Mouse (Mus musculus) forebrain, embryonic 14.5 days (tissue): ENCODE results near the gene Foxp2. TPM values are rescaled to one million over a fixed set of nuclear protein-coding genes. Genes with fewer than 3 reads are reported as not detected.

Experiments used
- ATAC-seq: fragments of 200-750 bp; cut with Nextera tagmentation; 2 replicates; pipeline ENCODE4 v1.8.0; 2017; ENCODE audit warnings: mild to moderate bottlenecking, moderate library complexity
- DNase-seq: peaks from one replicate; pipeline ENCODE4 v3.0.0-alpha.2; 2015; ENCODE audit warnings: low spot score
- H3K27ac ChIP-seq: fragments of 300-500 bp; sonication (generic); 2 replicates; pipeline ENCODE4 v1.5.1; 2014; ENCODE audit warnings: low read depth, mild to moderate bottlenecking, control low read depth, low read length, moderate library complexity
- H3K27me3 ChIP-seq: fragments of 300-500 bp; sonication (generic); replicated peaks from 2 replicates; pipeline ENCODE4 v1.6.1; 2014; ENCODE audit warnings: low read length, control low read depth, mixed read lengths; ENCODE audit not compliant: control insufficient read depth, insufficient read depth
- H3K36me3 ChIP-seq: fragments of 300-500 bp; sonication (generic); 2 replicates; pipeline ENCODE4 v1.6.1; 2014; ENCODE audit warnings: low read length, control low read depth; ENCODE audit not compliant: control insufficient read depth, insufficient read depth
- H3K4me1 ChIP-seq: fragments of 300-500 bp; sonication (generic); 2 replicates; pipeline ENCODE4 v1.6.1; 2014; ENCODE audit warnings: antibody characterized with exemption, low read length, control low read depth; ENCODE audit not compliant: control insufficient read depth, insufficient read depth
- H3K4me2 ChIP-seq: fragments of 300-500 bp; sonication (generic); 2 replicates; pipeline ENCODE4 v1.6.1; 2014; ENCODE audit warnings: mild to moderate bottlenecking, control low read depth, low read length
- H3K4me3 ChIP-seq: fragments of 300-500 bp; sonication (generic); 2 replicates; pipeline ENCODE4 v1.5.1; 2014; ENCODE audit warnings: low read depth, low read length, control low read depth
- H3K9ac ChIP-seq: fragments of 300-500 bp; sonication (generic); 2 replicates; pipeline ENCODE4 v1.6.1; 2014; ENCODE audit warnings: mild to moderate bottlenecking, low read length, control low read depth, moderate library complexity
- H3K9me3 ChIP-seq: fragments of 300-500 bp; sonication (generic); replicated peaks from 2 replicates; pipeline ENCODE4 v1.6.1; 2016; ENCODE audit warnings: low read length, control low read depth, mixed read lengths; ENCODE audit not compliant: control insufficient read depth
- WGBS: fragments of 180-500 bp; shearing (Covaris S2); extraction: QIAGEN DNeasy Blood & Tissue Kit; methylation state at CpG from one replicate; pipeline ENCODE4 v1.1.7; 2014; 5-methylcytosine and 5-hydroxymethylcytosine counted together
- polyA plus RNA-seq: library from polyadenylated mRNA; unstranded; fragments of >200 nt; fragmentation: Nextera tagmentation; extraction: Ambion mirVana; gene quantifications from 2 replicates; pipeline ENCODE4 v1.2.1, GENCODE M21; 2014

The Foxp2 gene
- polyA plus RNA-seq, 1 experiment from 2014 or later, result 26.3 TPM

DNA sequence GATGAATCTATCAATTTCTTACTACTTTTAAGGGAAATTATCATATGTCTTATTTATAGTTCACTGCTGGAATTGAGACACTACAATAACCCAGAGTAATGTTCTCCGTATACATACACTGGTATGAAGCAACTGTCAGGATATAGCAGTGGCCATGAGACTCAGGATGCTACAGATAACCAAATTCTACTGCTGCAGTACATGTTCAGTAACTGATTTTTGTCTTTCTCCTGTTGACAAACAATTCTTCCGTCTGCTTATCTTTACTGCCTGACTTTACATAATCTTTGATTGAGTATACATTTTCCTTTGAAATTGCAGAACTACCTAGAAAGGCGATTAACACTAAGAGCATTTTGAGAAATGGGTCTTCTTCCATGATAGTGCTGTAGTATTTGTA is 127.3 kb downstream of the Foxp2 start:
- 93% methylated on average over 3 of the region's 3 CpGs for WGBS
- no peaks in the 10 kb centered on the region for H3K27me3 ChIP-seq
- ATAC-seq (no peak), DNase-seq (no peak)
- no peaks in the 10 kb centered on the region for H3K36me3 ChIP-seq
- H3K4me2 ChIP-seq, result no peak overlapping the region
- H3K9ac ChIP-seq, result no peak overlapping the region
- no peaks in the 10 kb centered on the region for H3K9me3 ChIP-seq
- H3K4me3 ChIP-seq, result no peak overlapping the region
- no peaks in the 10 kb centered on the region for H3K4me1 ChIP-seq
- no peak overlapping the region for H3K27ac ChIP-seq

DNA sequence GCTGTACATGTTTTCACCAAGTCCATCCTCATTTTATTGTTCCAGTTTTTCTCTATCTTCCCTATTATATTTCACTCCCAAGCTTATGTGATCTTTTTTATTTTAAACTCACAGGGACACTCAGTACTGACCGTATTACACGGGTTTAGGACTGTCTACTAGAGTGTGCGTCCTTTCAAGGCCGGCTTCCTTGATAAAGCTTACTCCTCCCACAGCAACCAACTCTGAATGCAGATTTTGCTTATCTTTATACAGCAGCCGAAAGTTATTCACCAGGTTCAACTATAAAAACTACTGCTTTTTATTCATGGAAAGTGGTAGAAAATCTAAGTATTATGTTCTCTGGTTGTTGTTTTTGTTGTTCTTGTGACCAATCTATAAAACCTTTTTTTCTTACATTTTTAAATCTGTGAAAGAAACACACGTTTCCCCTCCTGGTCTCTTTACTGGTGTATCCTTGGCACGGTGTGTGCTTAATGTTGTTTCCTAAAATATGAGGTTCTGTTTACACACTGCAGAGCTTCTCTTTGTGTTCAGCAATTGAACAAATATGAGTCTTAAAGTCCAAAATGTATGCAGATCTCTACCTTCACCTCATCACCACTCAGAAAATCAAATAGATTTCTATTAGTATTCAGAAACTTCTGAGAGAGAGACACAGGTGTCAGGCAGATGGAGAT is 128.4 kb downstream of the Foxp2 start:
- 85% methylated on average over 7 of the region's 7 CpGs for WGBS

DNA sequence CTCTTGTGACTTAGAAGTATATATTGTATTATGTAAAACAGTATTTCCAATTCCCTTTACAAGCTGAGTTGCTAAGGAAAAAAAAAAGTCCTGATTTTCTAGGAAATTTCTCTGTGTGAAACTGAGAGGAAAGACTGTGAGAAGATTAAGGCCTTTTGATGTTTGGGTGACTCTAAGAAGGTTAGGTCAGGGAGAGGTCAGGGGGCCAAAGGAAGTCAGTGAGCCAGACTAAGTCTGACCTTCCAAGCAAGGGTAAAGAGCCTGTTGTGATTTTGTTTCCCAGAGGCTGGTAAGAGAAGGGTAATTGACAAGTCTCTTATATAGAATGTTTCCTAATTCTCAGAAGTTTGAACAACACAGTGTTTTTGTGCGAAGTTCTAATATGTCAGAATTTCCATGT is 162.1 kb downstream of the Foxp2 start:
- H3K9me3 ChIP-seq, result no peaks in the 10 kb centered on the region
- 16% methylated on average over 1 of the region's 1 CpGs for WGBS

More for the DNA sequence above, 128.4 kb downstream of the Foxp2 start:
- DNase-seq (no peak), ATAC-seq (no peak)
- Histone ChIP-seq H3K27ac (no peak overlapping the region), H3K9ac (no peak overlapping the region), H3K9me3 (no peaks in the 10 kb centered on the region), H3K4me3 (no peak overlapping the region), H3K27me3 (no peaks in the 10 kb centered on the region), H3K4me2 (no peak overlapping the region), H3K4me1 (no peaks in the 10 kb centered on the region), H3K36me3 (no peaks in the 10 kb centered on the region)

DNA sequence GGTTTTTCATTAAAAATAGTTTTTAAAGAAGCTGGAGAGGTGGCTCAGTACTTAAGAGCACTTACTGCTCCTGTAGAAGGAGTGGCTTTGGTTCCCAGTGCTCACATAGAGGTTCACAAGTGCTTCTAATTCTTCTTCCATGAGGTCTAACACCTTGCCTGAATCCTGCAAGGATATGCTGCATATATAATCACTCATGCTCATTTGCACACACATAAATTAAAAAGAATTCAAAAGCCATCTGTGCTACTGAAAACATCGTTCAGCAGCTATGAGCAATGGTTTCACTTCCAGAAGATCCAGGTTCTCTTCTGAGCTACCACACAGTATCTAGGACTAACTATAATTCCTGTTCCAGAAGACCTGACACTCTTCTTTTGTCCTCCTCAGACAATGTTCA is 200.4 kb downstream of the Foxp2 start:
- Histone ChIP-seq H3K27me3 (no peaks in the 10 kb centered on the region), H3K27ac (no peak overlapping the region), H3K4me3 (no peak overlapping the region), H3K9ac (no peak overlapping the region), H3K36me3 (no peaks in the 10 kb centered on the region), H3K4me2 (no peak overlapping the region), H3K9me3 (no peaks in the 10 kb centered on the region), H3K4me1 (no peaks in the 10 kb centered on the region)
- peak; percentile 23; the same call in 1 of the 2 replicates for ATAC-seq
- 59% methylated on average over 1 of the region's 1 CpGs for WGBS
- DNase-seq, result peak; percentile 45

More for the DNA sequence above, 162.1 kb downstream of the Foxp2 start:
- Histone ChIP-seq H3K27me3 (no peaks in the 10 kb centered on the region), H3K4me1 (no peaks in the 10 kb centered on the region), H3K4me3 (no peak overlapping the region), H3K27ac (no peak overlapping the region), H3K36me3 (no peaks in the 10 kb centered on the region), H3K9ac (no peak overlapping the region), H3K4me2 (no peak overlapping the region)
- no peak for DNase-seq
- no peak for ATAC-seq

DNA sequence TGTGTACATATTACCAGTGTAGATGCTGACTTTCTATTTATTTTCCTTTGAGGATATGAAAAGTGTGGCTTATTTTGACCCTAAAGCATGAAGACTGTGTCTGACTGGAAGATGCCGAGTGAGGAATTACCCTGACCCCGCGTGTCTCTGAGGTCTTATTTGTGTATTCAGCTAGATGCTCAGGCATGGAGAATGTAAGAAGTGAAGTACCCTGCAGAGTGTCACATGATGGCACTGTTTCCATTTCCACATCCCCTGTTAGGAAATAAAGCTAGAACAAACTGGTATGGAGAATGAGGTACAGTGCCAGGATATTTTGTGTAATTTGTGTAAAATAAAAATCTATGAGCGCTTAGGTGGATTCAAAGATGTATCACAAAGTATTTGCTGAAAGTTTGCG is 219.8 kb downstream of the Foxp2 start:
- no peak overlapping the region for H3K4me3 ChIP-seq
- peak; percentile 66 for DNase-seq

DNA sequence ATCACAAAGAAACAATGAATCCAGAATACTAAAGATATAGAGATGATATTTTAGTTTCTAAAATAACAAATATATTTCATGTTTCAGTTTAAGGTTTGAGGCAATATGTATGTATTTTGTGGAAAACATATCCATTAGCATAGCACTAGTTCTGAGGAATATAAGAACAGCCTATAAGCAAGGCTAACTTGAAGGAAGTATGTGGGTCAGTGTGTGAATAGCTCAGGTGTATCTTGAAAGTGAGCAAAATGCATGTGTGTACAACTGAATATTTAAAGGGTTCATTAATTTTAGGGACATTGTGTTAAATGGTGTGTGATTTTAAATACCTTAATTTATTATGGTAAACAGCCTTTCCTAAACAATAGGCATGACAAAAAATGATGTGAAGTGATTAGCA is 220.2 kb downstream of the Foxp2 start:
- H3K4me2 ChIP-seq, result no peak overlapping the region
- H3K27me3 ChIP-seq, result no peaks in the 10 kb centered on the region
- H3K36me3 ChIP-seq, result no peaks in the 10 kb centered on the region
- H3K4me1 ChIP-seq, result no peaks in the 10 kb centered on the region
- DNase-seq, result no peak
- ATAC-seq, result no peak
- H3K27ac ChIP-seq, result no peak overlapping the region
- no peak overlapping the region for H3K4me3 ChIP-seq
- H3K9ac ChIP-seq, result no peak overlapping the region
- no peaks in the 10 kb centered on the region for H3K9me3 ChIP-seq

More for the DNA sequence above, 219.8 kb downstream of the Foxp2 start:
- Histone ChIP-seq H3K27ac (no peak overlapping the region), H3K4me2 (no peak overlapping the region), H3K27me3 (no peaks in the 10 kb centered on the region), H3K9ac (no peak overlapping the region), H3K9me3 (no peaks in the 10 kb centered on the region), H3K4me1 (no peaks in the 10 kb centered on the region), H3K36me3 (no peaks in the 10 kb centered on the region)
- WGBS, result 75% methylated on average over 5 of the region's 5 CpGs
- ATAC-seq, result peak; percentile 78

DNA sequence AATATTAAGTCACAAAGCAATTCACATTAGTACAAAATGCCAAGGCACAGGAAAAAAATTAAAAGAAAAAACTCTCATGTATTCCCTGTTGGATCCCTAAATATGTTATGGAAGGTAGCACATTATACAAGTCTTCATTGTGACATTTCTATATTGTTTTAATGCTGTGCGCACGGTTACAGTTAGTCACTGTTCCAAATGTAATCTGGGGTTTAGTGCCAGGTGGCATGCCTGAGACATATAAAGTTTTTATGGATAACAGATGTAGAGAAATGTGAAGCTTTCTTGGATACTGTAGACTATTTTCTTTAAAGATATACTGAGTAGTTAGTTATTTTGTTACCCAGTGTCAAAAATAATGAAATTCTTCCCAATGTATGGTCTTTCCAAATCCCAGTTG is 229.0 kb downstream of the Foxp2 start:
- Histone ChIP-seq H3K27me3 (no peaks in the 10 kb centered on the region), H3K4me3 (no peak overlapping the region), H3K36me3 (no peaks in the 10 kb centered on the region), H3K4me2 (no peak overlapping the region), H3K9ac (no peak overlapping the region), H3K4me1 (no peaks in the 10 kb centered on the region), H3K27ac (no peak overlapping the region), H3K9me3 (no peaks in the 10 kb centered on the region)
- DNase-seq, result no peak
- 86% methylated on average over 2 of the region's 2 CpGs for WGBS
- no peak for ATAC-seq

DNA sequence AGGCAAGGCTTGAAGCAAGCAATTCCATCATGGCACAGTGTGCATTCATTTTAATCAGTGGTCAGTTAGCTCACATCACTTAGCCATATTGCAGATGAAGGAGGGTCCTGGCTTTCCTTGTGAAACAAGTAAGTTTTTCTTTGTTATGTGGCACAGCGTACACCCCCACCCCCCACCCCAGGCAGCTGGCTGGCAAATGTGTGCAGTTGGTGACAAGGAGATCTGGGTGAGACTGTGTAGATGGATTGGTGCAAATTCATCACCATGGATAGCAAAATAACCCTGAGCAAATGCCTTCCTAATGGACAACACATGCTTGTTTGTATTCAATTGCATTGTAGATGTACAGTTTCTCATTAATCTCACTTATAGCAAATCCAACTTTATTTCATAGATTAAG is 240.9 kb downstream of the Foxp2 start:
- Histone ChIP-seq H3K4me2 (no peak overlapping the region), H3K9me3 (no peaks in the 10 kb centered on the region), H3K9ac (no peak overlapping the region), H3K27ac (no peak overlapping the region), H3K4me1 (no peaks in the 10 kb centered on the region), H3K4me3 (no peak overlapping the region), H3K27me3 (no peaks in the 10 kb centered on the region), H3K36me3 (no peaks in the 10 kb centered on the region)
- 71% methylated on average over 1 of the region's 1 CpGs for WGBS
- ATAC-seq (no peak), DNase-seq (no peak)

DNA sequence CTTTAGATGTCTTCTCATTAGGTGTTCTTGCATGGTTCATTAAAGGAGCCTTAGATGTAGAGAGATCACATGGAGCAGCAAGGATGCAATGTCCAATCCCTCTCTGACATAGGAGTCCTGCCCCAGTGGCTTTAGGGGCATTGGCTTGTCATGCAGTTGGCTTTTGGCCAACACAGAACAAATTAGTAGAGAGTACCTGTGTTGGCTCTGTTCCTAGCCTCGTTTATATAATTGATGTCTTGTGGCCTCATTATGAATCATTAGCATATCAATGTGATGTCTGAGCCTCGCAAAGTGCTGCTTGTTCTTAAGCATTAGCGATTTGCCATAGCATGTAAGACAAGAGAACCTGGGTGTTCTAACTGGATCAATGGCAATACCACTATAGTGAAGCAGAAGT is 250.5 kb downstream of the Foxp2 start:
- Histone ChIP-seq H3K9me3 (no peaks in the 10 kb centered on the region), H3K9ac (no peak overlapping the region), H3K27ac (no peak overlapping the region), H3K27me3 (no peaks in the 10 kb centered on the region), H3K4me2 (no peak overlapping the region), H3K36me3 (no peaks in the 10 kb centered on the region), H3K4me1 (no peaks in the 10 kb centered on the region), H3K4me3 (no peak overlapping the region)
- peak; percentile 68 for DNase-seq
- peak; percentile 80 for ATAC-seq
- WGBS, result 4% methylated on average over 3 of the region's 3 CpGs
